Mouse (Mus musculus) limb, embryonic 15.5 days (tissue): ENCODE data around the gene Scfd2. TPM values are rescaled to one million over a fixed set of nuclear protein-coding genes. Genes with fewer than 3 reads are reported as not detected.

Source experiments
- ATAC-seq: fragments of 200-750 bp; cut with Nextera tagmentation; 2 replicates; pipeline ENCODE4 v1.8.0; 2017; ENCODE audit warnings: low read depth, moderate TSS enrichment; ENCODE audit not compliant: insufficient number of reproducible peaks, low FRiP score, low TSS enrichment
- H3K27ac ChIP-seq: fragments of 300-500 bp; sonication (generic); 2 replicates; pipeline ENCODE4 v1.5.1; 2015; ENCODE audit warnings: moderate library complexity, mild to moderate bottlenecking, inconsistent platforms
- H3K27me3 ChIP-seq: fragments of 300-500 bp; sonication (generic); 2 replicates; pipeline ENCODE4 v1.6.1; 2015; ENCODE audit warnings: inconsistent platforms
- H3K36me3 ChIP-seq: fragments of 300-500 bp; sonication (generic); 2 replicates; pipeline ENCODE4 v1.6.1; 2015; ENCODE audit warnings: inconsistent platforms
- H3K4me1 ChIP-seq: fragments of 300-500 bp; sonication (generic); 2 replicates; pipeline ENCODE4 v1.6.1; 2015; ENCODE audit warnings: inconsistent platforms
- H3K4me2 ChIP-seq: fragments of 300-500 bp; sonication (generic); 2 replicates; pipeline ENCODE4 v1.6.1; 2015; ENCODE audit warnings: mild to moderate bottlenecking, inconsistent platforms
- H3K4me3 ChIP-seq: fragments of 300-500 bp; sonication (generic); 2 replicates; pipeline ENCODE4 v1.5.1; 2015; ENCODE audit warnings: mild to moderate bottlenecking, inconsistent platforms
- H3K9ac ChIP-seq: fragments of 300-500 bp; sonication (generic); 2 replicates; pipeline ENCODE4 v1.6.1; 2015; ENCODE audit warnings: inconsistent platforms
- H3K9me3 ChIP-seq: fragments of 300-500 bp; sonication (generic); 2 replicates; pipeline ENCODE4 v1.6.1; 2016; ENCODE audit warnings: inconsistent platforms
- WGBS: fragments of 180-500 bp; shearing (Covaris S2); methylation state at CpG from one replicate; pipeline ENCODE4 v1.1.7; 2015; 5-methylcytosine and 5-hydroxymethylcytosine counted together
- polyA plus RNA-seq: library from polyadenylated mRNA; unstranded; fragments of >200 nt; fragmentation: Nextera tagmentation; extraction: Ambion mirVana; gene quantifications from 2 replicates; pipeline ENCODE4 v1.2.1, GENCODE M21; 2015

Gene Scfd2
- polyA plus RNA-seq, 1 experiment from 2014 or later = 21.2 TPM

GRCm38 (mm10) chr5:74193008-74193407 lies 338.6 kb downstream of the Scfd2 start:
- H3K4me1 ChIP-seq = peaks cover 57% of the 10 kb centered on the region
- no peaks in the 10 kb centered on the region for H3K27me3 ChIP-seq
- peaks cover 5% of the 10 kb centered on the region; the same call in 1 of the 2 replicates for H3K36me3 ChIP-seq
- H3K4me3 ChIP-seq = no peak overlapping the region
- H3K9ac ChIP-seq = no peak overlapping the region
- no peak for ATAC-seq
- no peak overlapping the region for H3K27ac ChIP-seq
- H3K9me3 ChIP-seq = no peaks in the 10 kb centered on the region
- H3K4me2 ChIP-seq = no peak overlapping the region
- WGBS = 34% methylated on average over 2 of the region's 2 CpGs

- Histone ChIP-seq H3K27me3 (no peaks in the 10 kb centered on the region), H3K36me3 (no peaks in the 10 kb centered on the region), H3K27ac (no peak overlapping the region), H3K4me3 (no peak overlapping the region), H3K9me3 (no peaks in the 10 kb centered on the region), H3K4me1 (peaks cover 40% of the 10 kb centered on the region), H3K9ac (no peak overlapping the region), H3K4me2 (no peak overlapping the region)
- WGBS = 75% methylated on average over 5 of the region's 5 CpGs
- ATAC-seq = no peak
These were observed 340.6 kb downstream of the Scfd2 start for GRCm38 (mm10) chr5:74190911-74191310.

- no peak overlapping the region for H3K4me2 ChIP-seq
- 41% methylated on average over 9 of the region's 9 CpGs for whole genome bisulfite sequencing
- no peaks in the 10 kb centered on the region for H3K27me3 ChIP-seq
- no peak for ATAC-seq
- H3K4me1 ChIP-seq = peaks cover 40% of the 10 kb centered on the region
- H3K9ac ChIP-seq = no peak overlapping the region
- no peaks in the 10 kb centered on the region for H3K9me3 ChIP-seq
- H3K27ac ChIP-seq = peak overlapping the region; percentile 19; the same call in 1 of the 2 replicates
- H3K4me3 ChIP-seq = no peak overlapping the region
- H3K36me3 ChIP-seq = no peaks in the 10 kb centered on the region
These were observed 341.4 kb downstream of the Scfd2 start for GRCm38 (mm10) chr5:74190161-74190491.

- H3K4me1 ChIP-seq = peaks cover 38% of the 10 kb centered on the region
- H3K9ac ChIP-seq = no peak overlapping the region
- no peaks in the 10 kb centered on the region for H3K36me3 ChIP-seq
- ATAC-seq = no peak
- H3K27ac ChIP-seq = peak overlapping the region; percentile 19; the same call in 1 of the 2 replicates
- no peak overlapping the region for H3K4me3 ChIP-seq
- WGBS = 49% methylated on average over 9 of the region's 9 CpGs
- no peak overlapping the region for H3K4me2 ChIP-seq
- H3K27me3 ChIP-seq = no peaks in the 10 kb centered on the region
- H3K9me3 ChIP-seq = no peaks in the 10 kb centered on the region
These were observed 341.9 kb downstream of the Scfd2 start for GRCm38 (mm10) chr5:74189484-74190160.

GRCm38 (mm10) chr5:74188886-74189285 lies 342.7 kb downstream of the Scfd2 start:
- H3K4me3 ChIP-seq = no peak overlapping the region
- no peak for ATAC-seq
- WGBS = 77% methylated on average over 8 of the region's 8 CpGs
- H3K27me3 ChIP-seq = no peaks in the 10 kb centered on the region
- H3K9ac ChIP-seq = no peak overlapping the region
- H3K9me3 ChIP-seq = no peaks in the 10 kb centered on the region
- H3K4me2 ChIP-seq = no peak overlapping the region
- H3K4me1 ChIP-seq = peaks cover 34% of the 10 kb centered on the region
- no peak overlapping the region for H3K27ac ChIP-seq
- H3K36me3 ChIP-seq = no peaks in the 10 kb centered on the region

GRCm38 (mm10) chr5:74188076-74188475 lies 343.5 kb downstream of the Scfd2 start:
- H3K4me3 ChIP-seq = no peak overlapping the region
- H3K4me1 ChIP-seq = peaks cover 31% of the 10 kb centered on the region
- no peaks in the 10 kb centered on the region for H3K27me3 ChIP-seq
- no peak overlapping the region for H3K27ac ChIP-seq
- H3K9ac ChIP-seq = no peak overlapping the region
- H3K4me2 ChIP-seq = no peak overlapping the region
- no peak for ATAC-seq
- WGBS = 82% methylated on average over 12 of the region's 12 CpGs
- no peaks in the 10 kb centered on the region for H3K9me3 ChIP-seq
- H3K36me3 ChIP-seq = no peaks in the 10 kb centered on the region

GRCm38 (mm10) chr5:74184607-74185006 lies 347.0 kb downstream of the Scfd2 start:
- H3K27me3 ChIP-seq = no peaks in the 10 kb centered on the region
- peaks cover 16% of the 10 kb centered on the region for H3K4me1 ChIP-seq
- 68% methylated on average over 9 of the region's 9 CpGs for WGBS

GRCm38 (mm10) chr5:74183118-74183517 lies 348.4 kb downstream of the Scfd2 start:
- 60% methylated on average over 10 of the region's 10 CpGs for WGBS
- no peak for ATAC-seq

More at GRCm38 (mm10) chr5:74184607-74185006, 347.0 kb downstream of the Scfd2 start:
- H3K4me2 ChIP-seq = no peak overlapping the region
- no peaks in the 10 kb centered on the region for H3K36me3 ChIP-seq
- H3K4me3 ChIP-seq = no peak overlapping the region
- H3K9me3 ChIP-seq = no peaks in the 10 kb centered on the region
- H3K9ac ChIP-seq = no peak overlapping the region
- no peak for ATAC-seq
- no peak overlapping the region for H3K27ac ChIP-seq

GRCm38 (mm10) chr5:74180216-74180615 lies 351.3 kb downstream of the Scfd2 start:
- 30% methylated on average over 10 of the region's 10 CpGs for WGBS
- Histone ChIP-seq H3K4me3 (no peak overlapping the region), H3K9me3 (no peaks in the 10 kb centered on the region), H3K36me3 (no peaks in the 10 kb centered on the region), H3K4me1 (peaks cover 25% of the 10 kb centered on the region), H3K4me2 (no peak overlapping the region), H3K27me3 (no peaks in the 10 kb centered on the region), H3K9ac (no peak overlapping the region), H3K27ac (no peak overlapping the region)
- ATAC-seq = no peak

More at GRCm38 (mm10) chr5:74183118-74183517, 348.4 kb downstream of the Scfd2 start:
- Histone ChIP-seq H3K9me3 (no peaks in the 10 kb centered on the region), H3K4me3 (no peak overlapping the region), H3K4me2 (no peak overlapping the region), H3K36me3 (no peaks in the 10 kb centered on the region), H3K4me1 (0 out of 2 replicates have a peak, but pooled peaks cover 10% of the 10 kb centered on the region), H3K27ac (no peak overlapping the region), H3K27me3 (no peaks in the 10 kb centered on the region), H3K9ac (no peak overlapping the region)

- 27% methylated on average over 14 of the region's 14 CpGs for WGBS
- Histone ChIP-seq H3K27ac (peak overlapping the region; percentile 62), H3K4me1 (peaks cover 50% of the 10 kb centered on the region), H3K4me2 (0 out of 2 replicates have a peak overlapping the region, but pooled peaks have one; percentile 4), H3K36me3 (no peaks in the 10 kb centered on the region), H3K4me3 (no peak overlapping the region), H3K9ac (no peak overlapping the region), H3K27me3 (no peaks in the 10 kb centered on the region), H3K9me3 (no peaks in the 10 kb centered on the region)
- ATAC-seq = peak; percentile 53
These were observed 355.9 kb downstream of the Scfd2 start for GRCm38 (mm10) chr5:74175526-74176270.

- ATAC-seq = peak; percentile 53; the same call in 1 of the 2 replicates
- Histone ChIP-seq H3K36me3 (no peaks in the 10 kb centered on the region), H3K9me3 (no peaks in the 10 kb centered on the region), H3K4me2 (no peak overlapping the region), H3K4me1 (peaks cover 49% of the 10 kb centered on the region), H3K9ac (no peak overlapping the region), H3K27ac (peak overlapping the region; percentile 86), H3K4me3 (no peak overlapping the region), H3K27me3 (no peaks in the 10 kb centered on the region)
- WGBS = 46% methylated on average over 18 of the region's 18 CpGs
These were observed 358.3 kb downstream of the Scfd2 start for GRCm38 (mm10) chr5:74173162-74173844.

- WGBS = 33% methylated on average over 12 of the region's 12 CpGs
- H3K9me3 ChIP-seq = no peaks in the 10 kb centered on the region
- no peak overlapping the region for H3K9ac ChIP-seq
- no peaks in the 10 kb centered on the region for H3K27me3 ChIP-seq
- ATAC-seq = 0 out of 2 replicates have a peak, but pooled peaks have one; percentile 57
- no peaks in the 10 kb centered on the region for H3K36me3 ChIP-seq
- H3K4me1 ChIP-seq = peaks cover 52% of the 10 kb centered on the region
- H3K4me3 ChIP-seq = no peak overlapping the region
- H3K4me2 ChIP-seq = no peak overlapping the region
- peak overlapping the region; percentile 86 for H3K27ac ChIP-seq
These were observed 359.4 kb downstream of the Scfd2 start for GRCm38 (mm10) chr5:74172208-74172607.
